Mouse (Mus musculus): ENCODE data around the gene Selplg.

DNA sequence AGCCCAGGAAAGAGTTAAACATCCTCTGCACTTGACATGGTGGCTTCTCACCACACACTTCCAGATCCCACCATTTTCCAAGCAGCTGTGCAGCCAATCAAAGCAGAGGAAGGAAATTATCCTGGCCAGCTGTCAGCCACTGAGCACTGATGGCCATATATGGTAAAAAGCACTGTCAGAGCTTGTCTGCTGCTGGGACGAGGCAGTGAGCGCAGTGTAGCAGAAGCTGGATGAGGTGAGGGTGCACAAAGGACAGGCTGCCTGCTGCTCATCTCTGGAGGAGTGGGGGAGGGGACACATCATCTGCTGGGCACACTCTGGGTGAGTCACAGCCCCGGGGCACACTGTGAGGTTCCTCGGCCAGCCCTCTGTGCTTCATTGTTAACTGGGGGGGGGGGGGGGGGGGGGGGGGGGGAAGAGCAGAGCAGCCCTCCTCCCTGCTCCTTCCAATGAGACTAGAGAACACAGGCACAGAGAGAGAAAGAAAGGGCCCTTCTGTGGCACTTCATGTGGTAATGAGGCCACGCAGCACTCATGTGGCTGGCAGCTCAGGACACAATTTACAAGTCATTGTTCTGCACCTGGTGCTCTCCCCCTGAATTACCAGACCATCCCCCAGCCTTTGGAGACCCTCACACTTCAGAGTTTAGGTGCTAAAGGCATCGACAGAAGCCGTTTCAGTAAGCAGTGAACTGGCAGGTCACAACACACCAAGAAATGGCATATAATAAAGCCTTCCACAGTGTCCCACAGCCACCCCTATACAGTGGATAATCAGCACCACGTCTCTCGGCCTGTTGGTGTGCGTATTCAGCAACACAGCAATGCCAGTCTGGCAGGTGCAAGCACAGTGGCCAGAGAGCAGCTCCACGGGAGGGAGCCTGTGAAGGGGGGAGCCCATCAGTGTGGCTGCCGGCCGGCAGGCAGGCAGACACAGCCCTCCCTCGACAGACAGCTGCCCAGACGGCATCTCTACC, 40.8 kb upstream of the Selplg start:
- TF ChIP-seq POLR2A (IDR thresholded peaks at IDR 0.05; ENCODE audit: low read depth, low read length) (peak; percentile 73), CTCF (IDR thresholded peaks at IDR 0.05; ENCODE audit: borderline replicate concordance, insufficient read depth, low read length) (no peak)

Measured in embryonic fibroblast, embryonic 13.5 days (primary cell).